Mouse (Mus musculus): ENCODE measurements at regions not wholly inside any gene's neighbourhood (a gene's known extent, or its start where the extent isn't known, plus 50 kb on each side); places are given as distances from the start of the nearest gene placed in this dataset.

DNA sequence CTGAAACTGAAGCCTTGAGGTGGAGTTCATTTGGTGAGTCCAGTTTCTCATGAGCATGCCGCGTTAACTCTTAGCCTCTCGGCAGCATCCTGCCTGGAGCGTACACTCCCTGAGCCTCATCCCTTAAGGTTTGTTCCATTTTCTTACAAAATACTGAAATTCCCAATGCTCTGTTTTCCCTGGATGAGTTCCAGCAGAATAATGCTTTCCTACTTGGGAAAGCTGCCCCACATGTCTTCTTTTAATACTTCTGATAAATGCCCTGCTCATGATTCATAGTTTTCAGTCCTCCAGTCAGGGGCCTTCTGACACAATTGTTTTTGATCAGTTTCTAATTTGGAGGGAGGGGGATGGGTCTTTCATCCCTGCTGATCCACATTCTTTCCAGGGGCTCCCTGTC is 570.7 kb downstream of the Ccdc171 start:
- TF ChIP-seq CTCF (IDR thresholded peaks at IDR 0.05; ENCODE audit: low read depth) (no peak), EP300 (optimal IDR thresholded peaks at IDR 0.05) (no peak)

All from stomach, postnatal 0 days (tissue).